Mouse (Mus musculus) layer of hippocampus, postnatal 10 days (tissue): ENCODE data around the gene Taf1d. TPM values are rescaled to one million over a fixed set of nuclear protein-coding genes. Genes with fewer than 3 reads are reported as not detected.

Source experiments
- microRNA-seq, 2 experiments: library from miRNA; unstranded; fragments of <30 nt; microRNA quantifications; one replicate each; pipeline ENCODE4 v1.2.0; 2021
- total RNA-seq, 2 experiments: library from RNA; stranded (reverse); gene quantifications; 2 replicates each; pipeline ENCODE4 v1.2.3; 2021

The Taf1d gene
- total RNA-seq, 2 experiments from 2014 or later: 41.4 to 42.6 TPM

Small RNA genes lying within 50 kb of the gene (microRNA-seq; reads per million reads assigned to microRNA genes)
- 0 reads per million in 2 experiments for gene Gm49349
- gene mmu-mir-7650: 0 reads per million in 2 experiments

Other genes with a start within 250 kb of the Taf1d start
- gene Hephl1, start 194.1 kb upstream of the Taf1d start, total RNA-seq: not detected
- 1 to 10 TPM; 7.0 to 7.2 TPM for gene Vstm5, start 67.2 kb upstream of the Taf1d start, total RNA-seq
- 10 to 100 TPM; 29.5 to 33.3 TPM for gene Med17, start 26.3 kb upstream of the Taf1d start, total RNA-seq
- gene 4931406C07Rik, start 234 bp downstream of the Taf1d start, total RNA-seq: 10 to 100 TPM; 28.3 to 31.2 TPM
- 10 to 100 TPM; 26.5 to 26.9 TPM for gene Cep295, start 51.6 kb downstream of the Taf1d start, total RNA-seq
- 1 to 10 TPM; 5.5 to 8.7 TPM for gene Smco4, start 187.2 kb downstream of the Taf1d start, total RNA-seq